Mouse (Mus musculus): ENCODE measurements around the gene Tmem56.

Gene Tmem56

DNA sequence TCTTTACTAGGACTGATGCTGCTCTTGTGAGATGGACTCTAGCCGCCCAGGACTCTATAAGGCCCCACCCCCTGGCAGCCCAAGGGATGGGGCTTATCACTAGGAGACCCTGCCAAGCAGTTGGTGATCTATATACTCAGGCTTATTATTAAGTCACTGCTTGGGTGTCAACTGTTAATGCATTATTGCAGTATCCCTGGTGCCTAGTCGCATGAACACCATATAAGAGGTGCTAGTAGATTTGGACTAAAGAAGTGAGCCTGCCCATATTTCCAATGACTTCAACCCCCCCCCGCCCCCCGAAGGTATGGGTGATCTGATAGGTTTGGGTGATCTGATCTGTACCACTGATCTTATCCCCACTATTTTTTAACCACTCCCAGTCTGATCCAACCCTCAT, at the start of gene Tmem56:
TSS of gene Tmem56 (minus strand) at position 101 of the 400 bp plus-strand sequence.
- DNase-seq (ENCODE audit: low spot score), result no peak

DNA sequence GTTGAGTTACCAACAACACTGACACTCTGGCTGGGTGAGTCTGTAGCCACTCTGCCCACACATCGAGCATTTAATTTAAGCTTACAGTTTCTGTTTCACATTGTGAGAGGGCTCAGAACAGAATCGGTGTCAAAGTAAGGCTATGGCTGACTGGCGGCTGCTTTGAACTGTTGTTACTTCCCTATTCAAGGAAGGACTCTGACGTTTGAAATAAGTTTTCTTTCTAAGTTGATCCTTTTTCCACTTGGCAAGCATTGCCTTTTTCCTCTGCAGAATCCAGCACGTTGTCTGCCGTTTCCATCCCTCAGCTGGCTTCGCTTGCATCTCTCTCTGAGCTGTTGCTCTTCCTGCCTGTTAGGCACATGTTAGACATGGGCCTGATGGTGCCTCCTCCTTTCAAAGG, 47.3 kb upstream of the Tmem56 start:
- no peak for DNase-seq (ENCODE audit: low spot score)

DNA sequence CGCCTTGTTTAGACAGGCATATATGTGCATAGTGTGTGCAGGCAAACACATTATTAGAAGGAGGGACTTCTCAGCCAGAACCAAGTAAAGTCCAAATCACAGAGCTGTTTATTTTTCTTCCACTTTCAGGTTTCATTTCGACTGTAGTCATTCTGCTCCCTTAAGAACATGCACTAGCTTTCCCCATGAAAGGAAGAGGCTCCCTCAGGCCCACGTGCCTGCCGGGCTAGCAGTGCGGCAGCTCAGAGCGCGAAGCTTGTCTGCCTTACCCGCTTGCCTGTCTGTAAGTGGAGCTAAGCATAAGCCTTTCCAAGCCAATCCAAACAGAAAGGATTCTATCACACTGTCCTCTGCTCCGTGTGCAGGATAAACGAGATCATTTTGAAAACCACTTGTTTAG, 46.7 kb upstream of the Tmem56 start:
- DNase-seq (ENCODE audit: low spot score), result no peak

DNA sequence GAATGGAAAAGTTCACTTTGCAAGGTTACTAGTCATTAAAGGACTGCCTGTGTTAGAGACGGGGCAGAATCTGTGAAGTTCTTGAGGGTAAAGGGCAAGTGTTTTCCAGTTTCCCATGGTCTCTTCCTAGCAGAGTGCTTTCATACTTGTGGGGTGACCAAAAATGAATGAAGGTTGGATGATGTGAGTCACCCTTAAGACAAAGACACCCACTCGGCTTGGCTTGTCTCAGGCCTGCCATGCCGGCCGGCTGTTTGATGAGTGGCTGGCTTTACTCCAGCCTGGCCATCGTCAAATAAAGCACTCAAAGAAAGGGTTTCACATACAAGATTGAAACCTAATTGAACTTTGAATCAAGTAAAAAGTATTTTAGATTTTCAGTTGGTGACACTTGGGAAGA, 44.5 kb upstream of the Tmem56 start:
- DNase-seq (ENCODE audit: low spot score), result no peak

DNA sequence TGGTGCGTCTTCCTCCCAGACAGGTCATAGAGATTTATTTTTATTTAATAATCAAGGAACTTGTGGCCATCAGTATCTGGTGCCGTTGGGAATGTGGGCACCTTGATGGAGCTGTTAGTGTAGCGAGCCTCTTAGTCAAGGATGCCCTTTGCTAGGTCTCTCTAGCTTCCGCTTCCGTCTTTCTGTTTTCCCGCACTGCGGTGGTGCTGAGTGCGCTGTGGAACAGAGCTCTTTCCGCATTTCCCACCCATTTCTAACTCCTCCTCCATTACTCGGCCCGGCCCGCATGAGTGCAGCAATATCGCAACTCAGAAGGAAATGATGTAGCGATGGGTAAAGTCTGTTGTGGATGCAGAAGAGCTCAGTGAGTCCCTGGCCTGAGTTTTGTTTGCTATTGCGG, 40.5 kb upstream of the Tmem56 start:
- no peak for DNase-seq (ENCODE audit: low spot score)

DNA sequence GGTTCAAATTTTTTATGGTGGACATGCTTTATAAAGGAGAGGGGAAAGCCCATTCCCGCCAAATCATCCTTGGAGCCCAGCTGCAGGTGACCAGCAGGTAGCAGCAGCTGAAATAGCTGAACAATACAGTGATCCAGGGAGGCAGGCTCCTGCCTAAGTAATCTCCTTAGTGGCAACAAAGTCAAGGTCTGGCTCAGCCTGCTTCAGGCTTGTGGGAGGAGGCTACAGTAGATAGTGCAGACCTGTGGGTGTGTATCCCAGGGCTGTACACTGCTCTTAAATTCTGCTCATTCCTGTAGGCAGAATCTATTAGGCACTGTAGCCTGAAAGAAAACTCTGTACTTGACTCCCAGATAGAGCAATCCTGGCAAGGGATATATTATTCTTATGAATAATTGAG, 38.0 kb upstream of the Tmem56 start:
- DNase-seq (ENCODE audit: low spot score), result no peak

DNA sequence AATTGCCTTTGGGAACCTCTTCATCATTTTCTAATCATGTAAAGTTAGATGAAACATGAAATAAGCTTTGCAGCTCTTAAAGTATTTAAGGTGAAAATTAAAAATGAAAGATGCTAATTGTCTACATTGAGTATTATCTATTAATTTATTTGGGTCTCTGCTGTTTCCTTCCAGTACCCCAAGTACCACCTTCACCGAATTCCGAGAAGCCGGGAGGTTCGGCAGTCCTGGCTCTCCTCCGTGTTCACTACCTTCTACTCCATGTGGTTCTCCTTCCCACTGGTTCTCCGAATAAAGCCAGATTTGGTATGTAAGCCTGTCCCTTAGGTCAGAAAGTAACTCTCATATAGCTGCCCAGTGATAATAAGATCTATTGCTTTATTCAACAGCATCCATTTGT, 37.0 kb upstream of the Tmem56 start:
- DNase-seq (ENCODE audit: low spot score), result no peak

DNA sequence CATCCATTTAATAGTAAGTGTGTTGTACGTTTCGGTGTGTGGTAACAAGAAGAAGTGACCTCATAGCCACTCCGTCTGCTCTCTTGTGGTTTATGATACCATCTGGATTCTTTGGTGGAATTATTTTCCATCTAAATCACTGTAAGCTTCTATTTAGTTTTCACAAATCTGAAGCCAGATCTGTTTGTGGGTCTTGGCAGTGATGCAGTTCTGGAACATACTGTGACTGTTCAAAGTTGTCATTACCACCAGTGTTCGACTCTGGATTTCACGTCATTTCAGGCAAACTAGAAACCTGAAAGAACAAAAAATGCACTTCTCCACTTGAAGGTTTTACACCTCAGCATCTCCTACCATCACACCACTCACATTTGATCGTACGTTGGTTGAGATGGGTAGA, 32.6 kb upstream of the Tmem56 start:
- DNase-seq (ENCODE audit: low spot score), result no peak

DNA sequence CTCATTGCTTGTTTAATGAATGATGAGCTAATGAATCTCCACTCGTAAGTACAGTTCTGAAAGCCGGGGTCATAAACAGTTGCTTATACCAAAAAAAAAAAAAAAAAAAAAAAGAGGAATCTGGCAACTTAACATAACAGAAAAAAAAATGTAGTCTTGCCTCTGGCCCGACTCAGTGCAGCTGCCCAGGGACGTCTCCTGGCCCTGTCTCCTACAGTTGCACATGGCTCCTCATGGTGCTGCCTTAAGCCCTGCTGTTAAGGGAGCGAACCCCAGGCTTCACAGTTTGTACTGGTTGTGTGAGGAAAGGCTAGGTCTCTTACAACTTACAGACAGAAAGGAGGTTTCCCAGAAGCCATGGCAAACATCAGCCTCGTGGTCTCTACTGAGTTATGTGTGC, 31.3 kb upstream of the Tmem56 start:
- no peak for DNase-seq (ENCODE audit: low spot score)

DNA sequence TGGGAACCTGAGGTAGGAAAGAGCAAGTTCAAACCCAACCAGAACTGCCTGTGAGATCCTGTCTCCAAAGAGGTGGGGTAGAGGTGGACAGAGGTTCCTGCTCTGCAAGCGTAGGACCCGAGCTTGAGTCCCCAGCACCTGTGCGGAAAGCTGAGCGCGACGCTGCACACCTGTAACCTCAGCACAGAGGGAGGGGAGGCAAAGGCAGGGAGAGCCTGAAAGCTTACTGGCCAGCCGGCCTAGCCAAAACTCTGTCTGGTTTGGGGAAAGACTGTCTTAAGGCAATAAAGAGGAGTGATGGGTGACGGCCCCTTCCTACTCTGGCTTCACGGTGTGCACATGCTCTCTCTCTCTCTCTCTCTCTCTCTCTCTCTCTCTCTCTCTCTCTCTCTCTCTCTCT, 30.1 kb upstream of the Tmem56 start:
- no peak for DNase-seq (ENCODE audit: low spot score)

DNA sequence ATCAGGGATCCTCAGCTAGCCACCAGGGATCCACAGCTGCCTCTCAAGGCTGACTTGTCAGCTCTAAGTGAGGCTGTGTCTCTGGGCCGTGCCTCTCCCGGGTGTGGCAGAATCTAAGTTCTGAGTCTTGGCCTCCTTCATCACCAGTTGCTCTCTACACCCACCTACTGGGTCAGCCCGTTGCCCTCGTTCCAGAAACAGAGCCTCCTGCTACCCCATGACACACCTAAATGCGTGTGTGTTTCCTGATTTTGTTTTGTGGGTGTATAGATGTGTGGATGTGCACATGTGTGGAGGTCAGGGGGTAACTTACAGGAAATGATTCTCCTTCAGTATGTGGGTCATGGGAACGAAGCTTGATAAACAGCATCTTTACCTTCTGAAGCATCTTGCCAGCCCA, 29.5 kb upstream of the Tmem56 start:
- DNase-seq (ENCODE audit: low spot score), result no peak

DNA sequence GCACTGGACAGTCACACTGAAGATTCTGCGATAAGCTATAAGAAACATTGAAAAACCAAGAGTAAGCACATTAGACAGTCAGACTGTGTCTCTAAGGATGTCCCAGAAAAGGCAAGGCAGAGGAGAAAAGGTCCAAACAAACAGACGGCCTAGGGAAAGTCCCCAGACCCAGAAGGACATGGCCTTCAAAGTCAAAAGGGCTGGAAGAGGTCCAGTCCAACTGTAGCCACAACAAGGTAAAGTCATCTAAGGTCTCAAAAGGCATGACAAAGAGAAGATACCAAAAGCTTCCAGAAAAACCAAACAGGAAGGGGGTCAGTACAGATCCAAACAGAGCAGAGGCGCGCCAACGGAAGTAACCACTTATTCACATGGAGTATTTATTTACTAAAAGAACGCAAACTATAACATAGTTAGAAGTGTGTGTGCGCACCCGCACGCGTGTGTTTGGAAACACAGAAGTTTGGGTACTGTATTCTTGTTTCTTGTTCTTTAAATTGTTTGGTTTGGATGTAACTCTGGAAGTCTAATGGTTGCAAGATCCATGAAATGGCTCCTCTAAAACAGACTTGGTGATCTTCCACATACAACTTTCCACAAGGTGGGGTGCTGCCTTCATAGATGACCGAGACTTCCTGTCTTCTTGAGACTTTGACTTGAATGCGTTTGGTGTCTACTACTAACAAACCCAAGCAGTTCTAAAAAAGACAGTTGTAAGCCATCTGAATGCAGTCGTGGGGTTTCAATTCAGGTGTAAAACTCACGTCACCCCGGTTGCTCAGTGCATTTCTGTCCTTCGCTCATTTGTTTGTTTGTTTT, 27.2 kb upstream of the Tmem56 start:
- no peak for DNase-seq (ENCODE audit: low spot score)

DNA sequence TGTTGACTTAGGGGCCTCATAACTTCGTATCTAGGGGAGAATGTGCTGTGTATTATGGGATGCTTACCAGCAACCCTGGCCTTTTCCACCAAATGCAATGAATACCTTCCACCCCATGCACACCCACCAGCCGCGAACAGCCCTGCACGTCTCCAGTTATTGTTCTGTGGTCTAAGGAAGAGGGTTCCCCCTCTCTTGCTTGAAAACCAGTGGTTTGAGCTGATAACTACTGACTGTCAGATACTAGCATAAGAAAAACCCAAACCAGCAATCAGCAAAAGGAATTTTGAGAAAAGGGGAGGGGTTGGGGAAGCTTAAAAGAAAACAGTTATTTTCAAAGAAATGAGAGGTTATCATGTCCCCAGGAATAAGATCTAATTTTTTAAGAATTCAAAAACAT, 26.5 kb upstream of the Tmem56 start:
- no peak for DNase-seq (ENCODE audit: low spot score)

DNA sequence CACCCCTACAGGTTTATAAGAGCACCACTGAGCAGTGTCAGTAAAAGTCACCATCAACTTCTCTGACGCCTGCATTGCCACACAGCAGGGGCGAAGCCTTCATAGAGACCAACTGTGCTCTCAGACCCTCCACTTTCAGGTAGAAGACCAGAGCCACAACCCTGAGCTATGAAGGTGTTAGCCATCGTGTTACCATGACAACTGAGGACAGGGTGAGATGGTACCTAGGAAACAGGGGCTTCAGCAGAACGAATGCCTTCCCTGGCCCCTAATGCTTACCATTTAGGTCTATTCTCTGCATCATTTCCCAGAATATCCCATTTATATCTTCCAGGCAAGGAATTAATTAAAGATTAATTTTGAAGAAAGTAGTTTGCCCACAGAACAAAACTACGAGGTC, 26.0 kb upstream of the Tmem56 start:
- DNase-seq (ENCODE audit: low spot score), result no peak

DNA sequence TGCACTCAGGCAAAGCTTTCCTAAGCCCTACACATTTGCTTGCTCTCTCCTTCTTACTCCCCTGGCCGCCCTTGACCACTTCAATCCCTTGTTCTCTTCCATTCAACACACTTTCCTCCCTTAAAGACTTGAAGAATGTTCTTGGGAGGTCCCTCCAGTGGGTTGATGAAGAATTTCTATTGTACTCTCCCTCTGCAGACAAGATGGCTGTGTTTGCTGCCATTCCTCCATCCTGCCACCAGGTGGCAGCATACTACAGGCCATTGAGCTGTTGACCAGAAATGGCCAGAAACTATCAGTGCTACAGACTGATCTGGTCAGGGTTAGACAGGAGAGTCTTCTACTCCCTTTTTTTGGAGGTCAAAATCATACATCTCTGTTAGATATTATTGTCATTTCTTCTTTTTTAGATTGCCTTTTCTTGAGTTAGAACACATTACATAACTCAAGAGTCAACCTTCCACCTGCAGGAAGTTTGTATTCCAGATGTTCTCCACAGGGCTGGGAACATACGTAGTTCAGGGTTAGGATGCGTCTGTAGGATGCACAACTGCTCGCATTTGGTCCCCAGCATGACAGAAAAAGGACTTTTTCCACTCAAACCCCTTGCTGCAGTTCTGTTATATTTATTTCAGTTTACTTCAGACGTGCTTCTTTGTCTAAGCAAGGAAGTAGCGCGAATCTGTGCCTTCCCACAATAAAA, 24.8 kb upstream of the Tmem56 start:
- peak; percentile 71 for DNase-seq (ENCODE audit: low spot score)

DNA sequence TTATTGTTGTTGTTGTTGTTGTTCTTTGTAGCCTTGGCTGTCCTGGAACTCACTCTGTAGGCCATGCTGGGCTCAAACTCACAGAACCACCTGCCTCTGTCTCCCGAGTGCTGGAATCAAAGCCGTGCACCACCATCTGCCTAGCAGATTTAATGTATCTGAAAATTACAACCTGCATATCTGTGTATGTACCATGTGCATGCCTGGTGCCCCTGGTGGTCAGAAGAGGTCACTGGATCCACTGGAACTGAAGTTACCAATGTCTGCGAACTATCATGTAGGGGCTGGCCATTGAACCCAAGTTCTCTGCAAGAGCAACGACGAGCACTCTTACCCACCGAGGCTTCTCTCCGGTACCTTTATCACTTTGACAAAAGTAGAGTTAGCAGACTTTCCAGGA, 23.7 kb upstream of the Tmem56 start:
- no peak for DNase-seq (ENCODE audit: low spot score)

DNA sequence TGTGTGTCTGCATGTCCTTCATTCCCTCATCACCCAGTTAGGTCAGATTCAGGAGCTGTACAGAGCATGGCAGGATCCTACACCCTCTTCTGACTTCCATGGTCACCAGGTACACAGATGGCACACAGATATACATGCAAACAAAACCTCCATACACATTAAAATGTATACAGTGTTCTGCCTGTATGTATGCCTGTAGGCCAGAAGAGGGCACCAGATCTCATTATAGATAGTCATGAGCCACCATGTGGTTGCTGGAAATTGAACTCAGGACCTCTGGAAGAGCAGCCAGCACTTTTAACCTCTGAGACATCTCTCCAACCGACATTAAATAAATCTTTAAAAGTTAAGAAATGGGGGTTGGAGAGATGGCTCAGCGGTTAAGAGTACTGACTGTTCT, 11.3 kb upstream of the Tmem56 start:
- no peak for DNase-seq (ENCODE audit: low spot score)

DNA sequence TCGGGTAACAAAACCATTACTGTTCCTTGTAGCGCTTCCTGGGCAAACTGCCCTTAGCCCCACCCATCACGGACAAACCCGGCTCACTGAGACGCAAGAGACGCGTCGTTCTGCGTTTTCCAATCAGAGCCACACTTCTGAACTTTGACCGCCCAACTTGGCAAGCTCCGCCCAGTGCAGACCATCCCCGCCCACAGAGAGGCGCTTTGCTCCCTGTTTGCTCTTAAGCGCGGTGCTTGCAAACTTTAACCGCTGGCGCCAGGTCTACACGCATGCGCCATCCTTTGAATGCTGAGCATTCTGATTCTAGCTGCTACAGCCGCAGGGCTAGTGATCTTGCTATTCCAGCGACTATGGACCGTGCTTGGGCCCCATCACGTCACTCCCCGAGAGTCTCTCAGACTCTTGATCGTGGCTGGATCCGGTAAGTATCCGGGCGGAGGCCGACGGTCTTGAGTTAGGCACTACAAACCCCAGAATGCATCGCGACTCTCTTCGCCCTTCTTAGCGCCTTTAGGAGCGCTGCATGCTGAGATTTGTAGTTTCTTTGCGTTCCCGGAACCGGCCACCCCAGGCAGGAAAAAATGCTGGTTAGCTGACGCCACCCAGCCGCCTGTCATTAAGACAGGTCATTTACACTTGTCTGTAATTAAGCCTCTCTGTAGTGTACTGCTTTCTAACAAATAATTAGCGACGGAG, 8.8 kb upstream of the Tmem56 start, which contains the start of gene Alg14:
TSS of gene Alg14 (plus strand) at position 214 of the 699 bp plus-strand sequence.
- peak; percentile 97 for DNase-seq (ENCODE audit: low spot score)

DNA sequence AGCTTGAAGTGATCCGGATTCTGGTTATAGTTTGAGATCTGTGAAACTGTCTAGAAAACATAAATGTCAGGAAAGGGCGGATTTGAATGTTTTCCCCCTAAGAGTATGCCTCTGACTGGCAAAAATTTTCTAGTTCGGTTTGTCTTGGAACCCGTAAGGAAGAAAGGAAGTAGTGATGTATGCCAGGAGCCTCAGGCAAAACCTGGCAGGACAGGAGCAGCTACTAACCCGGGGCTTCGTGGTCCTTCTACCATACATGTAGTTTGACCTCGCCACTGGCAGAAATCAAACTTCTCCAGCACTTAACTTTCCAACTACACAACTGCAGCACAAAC, 8.3 kb upstream of the Tmem56 start:
- DNase-seq (ENCODE audit: low spot score), result no peak

DNA sequence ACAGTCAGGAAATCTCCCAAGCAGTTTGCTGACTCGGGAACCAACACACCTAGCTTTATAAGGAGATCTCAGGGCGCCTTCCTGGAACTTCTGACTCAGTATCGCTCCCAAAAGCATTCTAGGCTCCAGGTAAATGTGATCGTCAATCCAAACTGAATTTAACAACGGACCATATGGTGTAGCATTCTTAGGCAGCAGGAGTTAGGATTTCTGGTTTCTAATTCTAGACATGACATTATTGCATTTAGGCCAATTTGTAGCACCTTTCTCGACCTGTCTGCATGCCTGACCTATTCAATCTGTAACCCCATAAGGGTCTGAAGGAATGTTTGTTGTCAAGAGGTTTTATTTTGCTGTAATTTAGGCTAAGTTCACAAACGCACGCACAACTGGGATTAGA, 7.8 kb upstream of the Tmem56 start:
- DNase-seq (ENCODE audit: low spot score), result no peak

DNA sequence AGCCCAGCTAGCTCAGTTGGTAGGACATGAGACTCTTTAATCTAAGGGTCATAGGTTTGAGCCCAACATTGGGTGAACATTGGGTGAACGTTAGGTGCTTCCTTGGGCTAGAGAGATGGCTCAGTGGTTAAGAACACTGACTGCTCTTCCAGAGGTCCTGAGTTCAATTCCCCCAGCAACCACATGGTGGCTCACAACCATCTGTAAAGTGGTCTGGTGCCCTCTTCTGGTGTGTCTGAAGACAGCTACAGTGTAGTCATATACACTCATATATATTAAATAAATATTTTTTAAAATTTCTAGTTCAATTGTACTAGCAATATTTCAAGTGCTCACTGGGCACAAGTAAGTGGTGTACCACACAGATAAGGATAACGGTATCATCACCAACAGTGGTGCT, 4.3 kb upstream of the Tmem56 start:
- DNase-seq (ENCODE audit: low spot score), result no peak

DNA sequence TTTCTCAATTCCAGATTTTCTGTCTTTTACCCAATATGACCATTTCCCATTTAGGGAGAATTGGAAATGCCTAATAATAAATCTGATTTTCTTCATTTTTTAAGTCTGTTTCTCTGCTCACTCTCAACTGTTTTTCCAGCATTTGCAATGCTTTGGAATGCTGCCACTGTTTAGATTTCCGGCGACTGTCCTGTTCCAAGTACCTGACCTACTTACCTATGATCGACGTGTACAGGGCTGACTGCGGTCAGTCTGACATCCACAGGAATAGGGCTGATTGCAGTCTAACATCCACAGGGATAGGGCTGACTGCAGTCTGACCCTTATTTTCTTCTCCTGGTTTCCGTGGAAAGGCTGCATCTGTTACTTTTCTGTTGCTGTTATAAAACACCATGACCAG, 2.3 kb upstream of the Tmem56 start:
- no peak for DNase-seq (ENCODE audit: low spot score)

DNA sequence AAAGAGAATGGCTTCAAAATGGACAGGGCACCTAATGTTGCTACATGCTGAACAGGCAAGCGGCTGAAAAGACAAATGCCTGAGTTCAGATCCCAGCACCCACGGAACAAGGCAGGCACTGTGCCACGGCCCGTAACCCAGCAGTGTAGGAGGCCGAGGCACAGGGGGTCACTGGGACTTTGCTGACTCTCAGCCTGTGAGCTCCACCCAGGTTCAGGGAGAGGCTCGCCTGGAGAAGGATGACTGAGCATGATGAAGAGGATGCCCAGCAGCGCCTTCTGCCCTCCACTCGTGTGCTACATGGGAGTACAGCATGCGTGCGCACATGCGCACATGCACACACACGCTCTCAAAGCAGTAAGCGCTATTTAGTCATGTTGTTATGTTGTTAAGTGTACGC, 3.2 kb downstream of the Tmem56 start:
- DNase-seq (ENCODE audit: low spot score), result no peak

All from urinary bladder, postnatal 14 days (tissue).